Mouse (Mus musculus) CH12.LX (cell line): ENCODE measurements around the gene Rgs9bp. TPM values are rescaled to one million over a fixed set of nuclear protein-coding genes. Genes with fewer than 3 reads are reported as not detected.
A peak's percentile ranks its signal among the peaks of the same experiment; 100 is the strongest.

Source experiments
- DNase-seq: peaks from one replicate; pipeline ENCODE4 v3.0.0-alpha.2; 2013; ENCODE audit errors: extremely low read depth
- H3K27ac ChIP-seq: 2 replicates; pipeline ENCODE4 v1.5.1; 2012; ENCODE audit warnings: low read depth, mild to moderate bottlenecking, control low read depth, moderate library complexity; ENCODE audit not compliant: insufficient read depth
- H3K27me3 ChIP-seq: replicated peaks from 2 replicates; pipeline ENCODE3; 2012; ENCODE audit warnings: inconsistent platforms
- H3K36me3 ChIP-seq, 2 experiments: replicated peaks in 1 of 2; 2 replicates each; pipeline versions ENCODE3 to v1.6.1; 2012; ENCODE audit warnings: inconsistent platforms in 1 of 2, low read length in 1 of 2, mild to moderate bottlenecking in 1 of 2, mixed read lengths in 1 of 2, moderate library complexity in 1 of 2; ENCODE audit not compliant: control insufficient read depth in 1 of 2, insufficient read depth in 1 of 2
- H3K4me1 ChIP-seq, 2 experiments: 2 replicates each; pipeline ENCODE4 v1.6.1; 2012; ENCODE audit warnings: inconsistent platforms in 1 of 2, moderate library complexity in 1 of 2; ENCODE audit not compliant: insufficient read depth in 2 of 2, control insufficient read depth in 1 of 2
- H3K4me2 ChIP-seq: 2 replicates; pipeline ENCODE4 v1.6.1; 2012; ENCODE audit warnings: low read depth, mild to moderate bottlenecking, control low read depth; ENCODE audit not compliant: poor library complexity, insufficient read depth, severe bottlenecking
- H3K4me3 ChIP-seq, 3 experiments: fragments of 150-350 bp in 1 of 3; sonication (generic) in 1 of 3; replicated peaks in 1 of 3; 2 replicates each; pipeline versions ENCODE3 to v1.5.1; 2011 to 2012; ENCODE audit warnings: low read depth in 2 of 3, low read length in 2 of 3, mild to moderate bottlenecking in 2 of 3, moderate library complexity in 2 of 3, control low read depth in 1 of 3, improper control_type of control experiment in 1 of 3, inconsistent platforms in 1 of 3, mixed read lengths in 1 of 3; ENCODE audit not compliant: poor library complexity in 1 of 3
- H3K79me2 ChIP-seq: replicated peaks from 2 replicates; pipeline ENCODE4 v1.6.1; 2012; ENCODE audit warnings: mild to moderate bottlenecking, moderate library complexity; ENCODE audit not compliant: control insufficient read depth, poor library complexity, insufficient read depth, severe bottlenecking; ENCODE audit errors: extremely low read depth
- H3K9ac ChIP-seq: 2 replicates; pipeline ENCODE4 v1.6.1; 2012; ENCODE audit warnings: low read depth, mild to moderate bottlenecking, control low read depth, moderate library complexity; ENCODE audit not compliant: insufficient read depth
- H3K9me3 ChIP-seq: replicated peaks from 2 replicates; pipeline ENCODE3; 2012; ENCODE audit warnings: low read length, inconsistent platforms, mixed read lengths
- CHD2 ChIP-seq: IDR thresholded peaks from 2 replicates; pipeline ENCODE4 v1.6.1; 2011; ENCODE audit warnings: low read length, improper control_type of control experiment
- CTCF ChIP-seq, 2 experiments: IDR thresholded peaks in 1 of 2; conservative IDR thresholded peaks in 1 of 2; 2 replicates each; pipeline ENCODE4 v1.5.1; 2011 to 2012; ENCODE audit warnings: low read depth in 2 of 2, low read length in 2 of 2, improper control_type of control experiment in 1 of 2, inconsistent platforms in 1 of 2, mild to moderate bottlenecking in 1 of 2, moderate library complexity in 1 of 2
- ETS1 ChIP-seq: conservative IDR thresholded peaks from 2 replicates; pipeline ENCODE4 v1.6.1; 2012; ENCODE audit warnings: low read depth, mild to moderate bottlenecking, inconsistent platforms, low read length, improper control_type of control experiment, moderate library complexity
- GABPA ChIP-seq: IDR thresholded peaks from 2 replicates; pipeline ENCODE4 v1.6.1; 2012; ENCODE audit warnings: low read depth, low read length, improper control_type of control experiment, inconsistent platforms; ENCODE audit not compliant: insufficient replicate concordance
- JUN ChIP-seq: IDR thresholded peaks from 2 replicates; pipeline ENCODE4 v1.6.1; 2011; ENCODE audit warnings: low read depth, mild to moderate bottlenecking, low read length, improper control_type of control experiment, moderate library complexity; ENCODE audit not compliant: insufficient read depth
- MYC ChIP-seq: IDR thresholded peaks from 2 replicates; pipeline ENCODE4 v1.6.1; 2011; ENCODE audit warnings: low read depth, mild to moderate bottlenecking, improper control_type of control experiment, low read length
- NELFE ChIP-seq: IDR thresholded peaks from 2 replicates; pipeline ENCODE4 v1.6.1; 2011; ENCODE audit warnings: low read depth, low read length, improper control_type of control experiment
- NRF1 ChIP-seq: IDR thresholded peaks from 2 replicates; pipeline ENCODE4 v1.6.1; 2014; ENCODE audit warnings: low read depth, mild to moderate bottlenecking, inconsistent platforms, low read length, improper control_type of control experiment, moderate library complexity
- POLR2AphosphoS2 ChIP-seq: IDR thresholded peaks from 2 replicates; pipeline ENCODE4 v1.6.1; 2011; ENCODE audit warnings: low read depth, low read length, improper control_type of control experiment
- RAD21 ChIP-seq: IDR thresholded peaks from 2 replicates; pipeline ENCODE4 v1.6.1; 2011; ENCODE audit warnings: low read depth, mild to moderate bottlenecking, low read length, improper control_type of control experiment, moderate library complexity
- RCOR1 ChIP-seq: conservative IDR thresholded peaks from 2 replicates; pipeline ENCODE4 v1.6.1; 2012; ENCODE audit warnings: low read depth, mild to moderate bottlenecking, inconsistent platforms, low read length, improper control_type of control experiment
- SMC3 ChIP-seq: IDR thresholded peaks from 2 replicates; pipeline ENCODE4 v1.6.1; 2011; ENCODE audit warnings: low read depth, low read length, improper control_type of control experiment
- TCF12 ChIP-seq: IDR thresholded peaks from 2 replicates; pipeline ENCODE4 v1.6.1; 2014; ENCODE audit warnings: low read depth, mild to moderate bottlenecking, inconsistent platforms, low read length, improper control_type of control experiment
- ZC3H11A ChIP-seq: IDR thresholded peaks from 2 replicates; pipeline ENCODE4 v1.6.1; 2012; ENCODE audit warnings: low read depth, mild to moderate bottlenecking, inconsistent platforms, low read length, improper control_type of control experiment
- dilution Hi-C: fragments of 300-500 bp; cut with MboI; formaldehyde crosslinking; loops from 2 replicates; pipeline ENCODE4 v1.14.3; 2020; ENCODE audit warnings: low sequenced_read_pairs; ENCODE audit not compliant: extremely low pct_unique_long_range_greater_than_20kb, extremely low pct_ligation_motif_present
- in situ Hi-C: fragments of 300-500 bp; cut with MboI; formaldehyde crosslinking; loops from 3 replicates; pipeline ENCODE4 v1.14.3; 2019; ENCODE audit warnings: low sequenced_read_pairs, low pct_ligation_motif_present, low pct_unique_long_range_greater_than_20kb, mixed read lengths
- polyA plus RNA-seq: library from polyadenylated mRNA; unstranded; fragments of >175 nt; gene quantifications from 2 replicates; pipeline ENCODE4 v1.2.1, GENCODE M21; 2012; ENCODE audit warnings: low read depth; ENCODE audit not compliant: insufficient read length
- total RNA-seq, 2 experiments: library from RNA; depleted of rRNA; stranded (reverse); fragments of 300-350 nt in 1 of 2; fragments of >200 nt in 1 of 2; gene quantifications; 2 replicates each; pipeline ENCODE4 v1.2.3; 2012 to 2014

Rgs9bp gene
- total and polyA plus RNA-seq, 3 experiments: 0.05 to 0.21 (median 0.06) TPM

- H3K4me2 ChIP-seq: no peak overlapping the region
- H3K9ac ChIP-seq: no peak overlapping the region
- dilution Hi-C loops (no loop called here), in situ Hi-C loops (no loop called here)
- no peaks in the 10 kb centered on the region for H3K27me3 ChIP-seq
- DNase-seq: peak; percentile 76
- H3K9me3 ChIP-seq: peaks cover 2% of the 10 kb centered on the region
- peaks cover 24 to 61% of the 10 kb centered on the region in 2 experiments for H3K36me3 ChIP-seq
- H3K27ac ChIP-seq: no peak overlapping the region
- H3K79me2 ChIP-seq: no peaks in the 10 kb centered on the region
- no peaks in the 10 kb centered on the region for H3K4me1 ChIP-seq
- TF ChIP-seq POLR2AphosphoS2 (no peak), NRF1 (no peak), MYC (no peak), GABPA (no peak), ZC3H11A (no peak), CTCF (conservative IDR thresholded peaks at IDR 0.05 in 1 of 2, IDR thresholded peaks at IDR 0.05 in 1 of 2; ENCODE audit: low read depth in 2 of 2, low read length in 2 of 2) (peak; percentile 92 to 94), SMC3 (peak; percentile 86), JUN (no peak), RAD21 (peak; percentile 69)
- H3K4me3 ChIP-seq: no peak overlapping the region
These were observed 39.5 kb downstream of the Rgs9bp start for GRCm38 (mm10) chr7:35545881-35546280.

GRCm38 (mm10) chr7:35537562-35537961 lies 47.8 kb downstream of the Rgs9bp start, which contains the start of gene Tdrd12:
TSS of gene Tdrd12 (minus strand) at chr7:35537745.
- no peaks in the 10 kb centered on the region for H3K79me2 ChIP-seq
- no peaks in the 10 kb centered on the region for H3K9me3 ChIP-seq
- H3K4me2 ChIP-seq: no peak within 1 kb of the TSS
- dilution Hi-C loops: no loop called here
- peaks cover 0 to 6% of the 10 kb centered on the region in 2 experiments; a peak in 1 of 4 replicates for H3K4me1 ChIP-seq
- no peaks in the 10 kb centered on the region for H3K27me3 ChIP-seq
- no peak within 1 kb of the TSS for H3K27ac ChIP-seq
- no peak within 1 kb of the TSS for H3K9ac ChIP-seq
- H3K4me3 ChIP-seq: no peak within 1 kb of the TSS
- TF ChIP-seq CHD2 (no peak), TCF12 (no peak), NELFE (no peak), CTCF (conservative IDR thresholded peaks at IDR 0.05 in 1 of 2, IDR thresholded peaks at IDR 0.05 in 1 of 2; ENCODE audit: low read depth in 2 of 2, low read length in 2 of 2) (peak; percentile 16 to 41; a peak in 2 of 4 replicates), ETS1 (no peak), RCOR1 (no peak), JUN (no peak)
- H3K36me3 ChIP-seq: no peaks in the 10 kb centered on the region
- peak; percentile 18 for DNase-seq
- in situ Hi-C loops: no loop called here
